Comparison of ENCODE assay signal across 8 mouse cellular contexts in the genomic region with DNA sequence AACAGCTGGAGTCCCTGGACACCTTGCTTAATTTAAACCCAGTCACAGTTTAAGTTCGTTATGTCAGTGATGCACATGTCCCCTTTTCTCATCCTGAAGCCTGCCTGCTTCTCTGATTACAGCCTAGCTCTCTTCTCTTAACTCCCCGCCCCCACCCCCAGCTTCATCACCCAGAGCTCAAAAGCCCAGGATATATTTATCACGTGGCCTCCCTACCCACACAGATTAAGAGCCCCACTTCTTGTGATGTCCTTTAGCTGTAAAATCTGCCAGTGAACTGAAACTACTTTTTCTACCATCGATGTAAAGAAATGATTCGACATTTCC. TPM values are rescaled to one million over a fixed set of nuclear protein-coding genes. Genes with fewer than 3 reads are reported as not detected.
DNase-seq lines count a peak whose midpoint lies in the region; ATAC-seq lines count a peak whose summit lies in the region.

No protein-coding gene starts in this region.

- H3K9me3 ChIP-seq in embryonic facial prominence, embryonic 11.5 days (replicated peaks; ENCODE audit: control insufficient read depth, low read length) = no peaks in the 10 kb centered on the region
- no peaks in the 10 kb centered on the region for H3K9me3 ChIP-seq in intestine, embryonic 14.5 days (ENCODE audit: control insufficient read depth, low read length)

- ATAC-seq in embryonic facial prominence, embryonic 11.5 days (replicated peaks; ENCODE audit: insufficient number of reproducible peaks, low FRiP score, low TSS enrichment, low read depth) = no peak
- ATAC-seq in intestine, embryonic 14.5 days (replicated peaks; ENCODE audit: low FRiP score, low TSS enrichment, low read depth) = no peak

- H3K27me3 ChIP-seq in embryonic facial prominence, embryonic 11.5 days (ENCODE audit: control insufficient read depth, insufficient read depth, low read length) = no peaks in the 10 kb centered on the region
- no peaks in the 10 kb centered on the region for H3K27me3 ChIP-seq in intestine, embryonic 14.5 days (replicated peaks; ENCODE audit: control insufficient read depth, insufficient read depth, low read length)

- no peaks in the 10 kb centered on the region for H3K36me3 ChIP-seq in embryonic facial prominence, embryonic 11.5 days (replicated peaks; ENCODE audit: control insufficient read depth, insufficient read depth, low read depth, low read length)
- H3K36me3 ChIP-seq in intestine, embryonic 14.5 days (ENCODE audit: control insufficient read depth, insufficient read depth, low read length) = peaks cover 5% of the 10 kb centered on the region; the same call in 1 of the 2 replicates

- peak overlapping the region; percentile 69 for H3K4me2 ChIP-seq in embryonic facial prominence, embryonic 11.5 days (ENCODE audit: low read depth, low read length)
- H3K4me2 ChIP-seq in intestine, embryonic 14.5 days (ENCODE audit: low read length) = peak overlapping the region; percentile 79

- H3K9ac ChIP-seq in embryonic facial prominence, embryonic 11.5 days (replicated peaks; ENCODE audit: low read length) = peak overlapping the region; percentile 58
- peak overlapping the region; percentile 58 for H3K9ac ChIP-seq in intestine, embryonic 14.5 days (ENCODE audit: low read length)

- peak; percentile 42 for DNase-seq in retina, adult 2 months (ENCODE audit: low read depth, low spot score)
- no peak for DNase-seq in retina, embryonic 14.5 days (ENCODE audit: low spot score)
- peak; percentile 13 for DNase-seq in embryonic facial prominence, embryonic 11.5 days (ENCODE audit: low spot score)
- DNase-seq in intestine, embryonic 14.5 days (ENCODE audit: low spot score) = no peak
- DNase-seq in naive thymus-derived CD4-positive, alpha-beta T cell, adult 2 months (ENCODE audit: low read depth) = peak; percentile 75
- DNase-seq in left cerebral cortex, adult 11 months (ENCODE audit: low spot score) = no peak
- no peak for DNase-seq in frontal cortex, postnatal 25 days (ENCODE audit: low spot score in 2 of 2)
- no peak for DNase-seq in layer of hippocampus, adult 18-20 months (ENCODE audit: low spot score in 2 of 2)

- 0 out of 2 replicates have a peak overlapping the region, but pooled peaks have one; percentile 70 for H3K27ac ChIP-seq in embryonic facial prominence, embryonic 11.5 days (replicated peaks; ENCODE audit: low read depth, low read length)
- H3K27ac ChIP-seq in intestine, embryonic 14.5 days (ENCODE audit: low read depth) = peak overlapping the region; percentile 79

- H3K4me3 ChIP-seq in embryonic facial prominence, embryonic 11.5 days (ENCODE audit: low read depth, low read length) = peak overlapping the region; percentile 96
- H3K4me3 ChIP-seq in intestine, embryonic 14.5 days (ENCODE audit: low read depth, low read length) = peak overlapping the region; percentile 94

- H3K4me1 ChIP-seq in embryonic facial prominence, embryonic 11.5 days (ENCODE audit: control insufficient read depth, insufficient read depth, low read length) = no peaks in the 10 kb centered on the region
- no peaks in the 10 kb centered on the region; the same call in 1 of the 2 replicates for H3K4me1 ChIP-seq in intestine, embryonic 14.5 days (replicated peaks; ENCODE audit: control insufficient read depth, insufficient read depth, low read length)

- WGBS in embryonic facial prominence, embryonic 11.5 days = 18% methylated on average over 5 of the region's 5 CpGs
- WGBS in intestine, embryonic 14.5 days = 22% methylated on average over 5 of the region's 5 CpGs

RNA-seq across cellular contexts. Expression of gene Pja2, which starts 1.0 kb away (rescaled TPM):
- 71.5 and 75.8 TPM in 2 replicates for polyA plus RNA-seq in embryonic facial prominence, embryonic 11.5 days (2014; fragmentation: Nextera tagmentation; extraction: Ambion mirVana)
- polyA plus RNA-seq in intestine, embryonic 14.5 days (2014; fragmentation: Nextera tagmentation; extraction: Ambion mirVana) = 70.2 and 77.1 TPM in 2 replicates
- 100 to 1,000 TPM; 453 to 467 TPM for total RNA-seq in layer of hippocampus, adult 18-20 months (2021)

Comparison
In these comparisons a context has a peak if more than half of its experiments do, and no peak if none do; other contexts are left out.
1. DNase-seq: peak in retina, adult 2 months (single experiment), embryonic facial prominence, embryonic 11.5 days (single experiment) and naive thymus-derived CD4-positive, alpha-beta T cell, adult 2 months (single experiment); none in retina, embryonic 14.5 days (single experiment), intestine, embryonic 14.5 days (single experiment), left cerebral cortex, adult 11 months (single experiment), frontal cortex, postnatal 25 days (0 of 2) and layer of hippocampus, adult 18-20 months (0 of 2).